ENCODE assay signal across 15 mouse cellular contexts in genomic region chr10:21976253-21976652, GRCm38 (mm10).
A peak's percentile ranks its signal among the peaks of the same experiment; 100 is the strongest.
DNase-seq lines count a peak whose midpoint lies in the region; ATAC-seq lines count a peak whose summit lies in the region.
"Had no signal": no experiment of that assay in that cellular context is flagged by ENCODE, and none has a peak within 500 bp of the region (broad histone marks: within the 10 kb centered on the region; RNA-seq: fewer than 3 reads in every experiment).

No protein-coding gene starts in this region.

- H3K9me3 ChIP-seq in midbrain, embryonic 15.5 days: no peaks in the 10 kb centered on the region
- H3K9me3 ChIP-seq in heart, embryonic 10.5 days: no peaks in the 10 kb centered on the region
- no peaks in the 10 kb centered on the region for H3K9me3 ChIP-seq in midbrain, embryonic 14.5 days (ENCODE audit: control insufficient read depth, low read length)
- H3K9me3 ChIP-seq: forebrain, embryonic 12.5 days; intestine, embryonic 15.5 days; liver, embryonic 15.5 days had no signal

- 89% methylated on average over 5 of the region's 5 CpGs for WGBS in midbrain, embryonic 15.5 days
- WGBS in heart, embryonic 10.5 days: 68% methylated on average over 5 of the region's 5 CpGs
- 92% methylated on average over 5 of the region's 5 CpGs for WGBS in midbrain, embryonic 14.5 days

- peak; percentile 57 for ATAC-seq in frontal cortex, adult (ENCODE audit: low TSS enrichment)
- no peak for ATAC-seq in midbrain, embryonic 15.5 days (replicated peaks)
- ATAC-seq in midbrain, embryonic 14.5 days (ENCODE audit: low FRiP score, low TSS enrichment): no peak
- ATAC-seq: intestine, embryonic 15.5 days had no signal

- no peak overlapping the region for H3K9ac ChIP-seq in midbrain, embryonic 15.5 days
- no peak overlapping the region for H3K9ac ChIP-seq in midbrain, embryonic 14.5 days (replicated peaks; ENCODE audit: low read length)
- H3K9ac ChIP-seq: forebrain, embryonic 12.5 days; intestine, embryonic 15.5 days; liver, embryonic 15.5 days had no signal

- H3K36me3 ChIP-seq in midbrain, embryonic 15.5 days (replicated peaks): no peaks in the 10 kb centered on the region
- no peaks in the 10 kb centered on the region for H3K36me3 ChIP-seq in heart, embryonic 10.5 days
- H3K36me3 ChIP-seq in midbrain, embryonic 14.5 days (ENCODE audit: control insufficient read depth, insufficient read depth, low read length): no peaks in the 10 kb centered on the region
- H3K36me3 ChIP-seq: forebrain, embryonic 12.5 days; intestine, embryonic 15.5 days; liver, embryonic 15.5 days had no signal

- no peak overlapping the region for H3K4me3 ChIP-seq in midbrain, embryonic 15.5 days
- H3K4me3 ChIP-seq in heart, embryonic 10.5 days: no peak overlapping the region
- H3K4me3 ChIP-seq in midbrain, embryonic 14.5 days (replicated peaks; ENCODE audit: low read depth, low read length): no peak overlapping the region
- H3K4me3 ChIP-seq: forebrain, embryonic 12.5 days; intestine, embryonic 15.5 days; liver, embryonic 15.5 days had no signal

- no peak overlapping the region for H3K4me2 ChIP-seq in midbrain, embryonic 15.5 days
- no peak overlapping the region for H3K4me2 ChIP-seq in midbrain, embryonic 14.5 days (ENCODE audit: low read length)
- H3K4me2 ChIP-seq: forebrain, embryonic 12.5 days; intestine, embryonic 15.5 days; liver, embryonic 15.5 days had no signal

- no peaks in the 10 kb centered on the region for H3K4me1 ChIP-seq in midbrain, embryonic 15.5 days
- H3K4me1 ChIP-seq in heart, embryonic 10.5 days: peaks cover 24% of the 10 kb centered on the region
- H3K4me1 ChIP-seq in midbrain, embryonic 14.5 days (ENCODE audit: control insufficient read depth, insufficient read depth, low read length): no peaks in the 10 kb centered on the region
- H3K4me1 ChIP-seq: forebrain, embryonic 12.5 days; intestine, embryonic 15.5 days; liver, embryonic 15.5 days had no signal

- no peak overlapping the region for H3K27ac ChIP-seq in midbrain, embryonic 15.5 days
- no peak overlapping the region for H3K27ac ChIP-seq in heart, embryonic 10.5 days
- H3K27ac ChIP-seq in midbrain, embryonic 14.5 days (replicated peaks; ENCODE audit: low read depth, low read length): no peak overlapping the region
- H3K27ac ChIP-seq: forebrain, embryonic 12.5 days; intestine, embryonic 15.5 days; liver, embryonic 15.5 days had no signal

- no peak for DNase-seq in frontal cortex, postnatal 14 days (ENCODE audit: low spot score in 2 of 2)
- DNase-seq in CD4-positive helper T cell, adult 2 months (ENCODE audit: low read depth, low spot score): peak; percentile 74
- DNase-seq in induced T-regulatory cell, adult 2 months (ENCODE audit: low read depth): peak; percentile 79
- DNase-seq in natural killer cell, adult 2 months (ENCODE audit: low spot score in 2 of 2): peak; percentile 61 to 73
- DNase-seq in heart, embryonic 10.5 days (ENCODE audit: low spot score): no peak
- no peak for DNase-seq in midbrain, embryonic 14.5 days
- DNase-seq: adrenal gland, adult 8-10 months; cerebellum, adult 8-10 months; gastrocnemius, postnatal 36 days; kidney, postnatal 36 days had no signal

- no peaks in the 10 kb centered on the region for H3K27me3 ChIP-seq in midbrain, embryonic 15.5 days (replicated peaks)
- H3K27me3 ChIP-seq in heart, embryonic 10.5 days (ENCODE audit: insufficient read depth, poor library complexity, severe bottlenecking): no peaks in the 10 kb centered on the region
- no peaks in the 10 kb centered on the region for H3K27me3 ChIP-seq in midbrain, embryonic 14.5 days (ENCODE audit: control insufficient read depth, insufficient read depth, low read length)
- H3K27me3 ChIP-seq: forebrain, embryonic 12.5 days; intestine, embryonic 15.5 days; liver, embryonic 15.5 days had no signal

Comparison
In these comparisons a context has a peak if more than half of its experiments do, and no peak if none do; other contexts are left out.
1. DNase-seq: peak in CD4-positive helper T cell, adult 2 months (single experiment), induced T-regulatory cell, adult 2 months (single experiment) and natural killer cell, adult 2 months (2 of 2); none in frontal cortex, postnatal 14 days (0 of 2), heart, embryonic 10.5 days (single experiment) and midbrain, embryonic 14.5 days (single experiment).